ENCODE assay signal across 13 mouse cellular contexts in genomic region chr7:112471316-112471715, GRCm38 (mm10). TPM values are rescaled to one million over a fixed set of nuclear protein-coding genes. Genes with fewer than 3 reads are reported as not detected.
DNase-seq lines count a peak whose midpoint lies in the region; ATAC-seq lines count a peak whose summit lies in the region.
"Had no signal": no experiment of that assay in that cellular context is flagged by ENCODE, and none has a peak within 500 bp of the region (broad histone marks: within the 10 kb centered on the region; RNA-seq: fewer than 3 reads in every experiment).

No protein-coding gene starts in this region.

- no peaks in the 10 kb centered on the region for H3K36me3 ChIP-seq in embryonic facial prominence, embryonic 15.5 days
- H3K36me3 ChIP-seq: hindbrain, embryonic 10.5 days; limb, embryonic 13.5 days had no signal

- no peak for ATAC-seq in embryonic facial prominence, embryonic 15.5 days (ENCODE audit: insufficient number of reproducible peaks, low FRiP score, low TSS enrichment, low read depth)

- H3K27me3 ChIP-seq in embryonic facial prominence, embryonic 15.5 days: no peaks in the 10 kb centered on the region
- H3K27me3 ChIP-seq: limb, embryonic 13.5 days had no signal

- WGBS in embryonic facial prominence, embryonic 15.5 days: 44% methylated on average over 7 of the region's 7 CpGs

- H3K4me1 ChIP-seq in embryonic facial prominence, embryonic 15.5 days: peaks cover 79% of the 10 kb centered on the region

- H3K4me3 ChIP-seq in embryonic facial prominence, embryonic 15.5 days (replicated peaks): no peak overlapping the region
- H3K4me3 ChIP-seq: hindbrain, embryonic 10.5 days; limb, embryonic 13.5 days had no signal

- H3K27ac ChIP-seq in embryonic facial prominence, embryonic 15.5 days (replicated peaks): peak overlapping the region; percentile 78
- H3K27ac ChIP-seq: limb, embryonic 13.5 days; macrophage had no signal

- DNase-seq in kidney, adult 11 months: peak; percentile 24
- DNase-seq in kidney, postnatal 14 days: no peak
- peak; percentile 44 for DNase-seq in adipocyte (ENCODE audit: low spot score)
- DNase-seq in heart, postnatal 4 days: peak; percentile 64
- DNase-seq in frontal cortex, adult 2 months (ENCODE audit: extremely low spot score in 1 of 2, low spot score in 1 of 2): no peak
- no peak for DNase-seq in thymus, adult 18-20 months
- DNase-seq: layer of hippocampus, postnatal 36 days had no signal

- no peaks in the 10 kb centered on the region for H3K9me3 ChIP-seq in embryonic facial prominence, embryonic 15.5 days (replicated peaks)
- H3K9me3 ChIP-seq: hindbrain, embryonic 10.5 days; limb, embryonic 13.5 days had no signal

- H3K4me2 ChIP-seq in embryonic facial prominence, embryonic 15.5 days (replicated peaks): no peak overlapping the region
- H3K4me2 ChIP-seq: limb, embryonic 13.5 days had no signal

- no peak overlapping the region for H3K9ac ChIP-seq in embryonic facial prominence, embryonic 15.5 days
- H3K9ac ChIP-seq: limb, embryonic 13.5 days had no signal

RNA-seq across cellular contexts. Expression of gene Parva, which starts 44.0 kb away (rescaled TPM):
- polyA plus RNA-seq in embryonic facial prominence, embryonic 15.5 days (2015; fragmentation: Nextera tagmentation; extraction: Ambion mirVana): 96.0 and 105 TPM in 2 replicates
- 100 to 1,000 TPM; 115 to 118 TPM for total RNA-seq in heart, postnatal 4 days (2021)
- 40.7 and 43.7 TPM in 2 replicates for polyA plus RNA-seq in frontal cortex, adult 2 months (2012; rRNA removed)
- total RNA-seq: common myeloid progenitor, adult 5-6 weeks; monocyte, adult 5-6 weeks had no signal

Comparison
In these comparisons a context has a peak if more than half of its experiments do, and no peak if none do; other contexts are left out.
1. DNase-seq: peak in kidney, adult 11 months (single experiment), adipocyte (single experiment) and heart, postnatal 4 days (single experiment); none in kidney, postnatal 14 days (single experiment), frontal cortex, adult 2 months (0 of 2) and thymus, adult 18-20 months (0 of 2).